13 mouse cellular contexts compared by ENCODE assay signal in the genomic region with DNA sequence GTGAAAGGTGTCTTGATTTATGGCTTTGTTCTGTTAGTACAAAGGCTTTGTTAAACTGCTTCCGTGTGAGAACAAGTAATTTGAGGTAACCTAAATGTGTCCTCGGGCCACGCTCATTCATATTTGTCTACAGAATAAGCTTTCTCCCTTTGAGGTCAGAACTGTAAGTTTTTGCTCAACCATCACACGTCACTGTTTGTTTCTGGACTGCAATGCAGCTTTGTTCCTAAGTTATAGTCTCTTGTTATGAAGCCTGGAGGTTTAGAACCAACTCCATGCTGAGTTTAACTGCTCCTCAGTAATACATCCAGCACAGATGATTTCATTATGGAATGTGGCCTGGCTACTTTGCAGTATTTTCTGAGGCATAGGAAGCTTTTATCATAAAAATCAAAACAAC.
A peak's percentile ranks its signal among the peaks of the same experiment; 100 is the strongest.
DNase-seq lines count a peak whose midpoint lies in the region; ATAC-seq lines count a peak whose summit lies in the region.
"Had no signal": no experiment of that assay in that cellular context is flagged by ENCODE, and none has a peak within 500 bp of the region (broad histone marks: within the 10 kb centered on the region; RNA-seq: fewer than 3 reads in every experiment).

No protein-coding gene starts in this region.

- no peaks in the 10 kb centered on the region for H3K36me3 ChIP-seq in hindbrain, embryonic 12.5 days
- H3K36me3 ChIP-seq in hindbrain, embryonic 16.5 days (ENCODE audit: control insufficient read depth, insufficient read depth, low read length) = no peaks in the 10 kb centered on the region
- H3K36me3 ChIP-seq in midbrain, embryonic 11.5 days (ENCODE audit: control insufficient read depth, insufficient read depth, low read length) = no peaks in the 10 kb centered on the region
- no peaks in the 10 kb centered on the region for H3K36me3 ChIP-seq in midbrain, embryonic 13.5 days
- H3K36me3 ChIP-seq in embryonic facial prominence, embryonic 15.5 days = no peaks in the 10 kb centered on the region
- H3K36me3 ChIP-seq in stomach, embryonic 14.5 days (ENCODE audit: control insufficient read depth, insufficient read depth, low read length) = no peaks in the 10 kb centered on the region
- H3K36me3 ChIP-seq: forebrain, embryonic 12.5 days; midbrain, embryonic 10.5 days had no signal

- H3K9ac ChIP-seq in hindbrain, embryonic 12.5 days = no peak overlapping the region
- H3K9ac ChIP-seq in hindbrain, embryonic 16.5 days (ENCODE audit: low read depth, low read length) = no peak overlapping the region
- no peak overlapping the region for H3K9ac ChIP-seq in midbrain, embryonic 11.5 days (ENCODE audit: low read length)
- no peak overlapping the region for H3K9ac ChIP-seq in midbrain, embryonic 13.5 days (replicated peaks)
- no peak overlapping the region for H3K9ac ChIP-seq in embryonic facial prominence, embryonic 15.5 days
- no peak overlapping the region for H3K9ac ChIP-seq in stomach, embryonic 14.5 days (replicated peaks; ENCODE audit: low read depth, low read length)

- peak; percentile 90 for DNase-seq in midbrain, embryonic 11.5 days (ENCODE audit: low spot score, missing footprints)
- no peak for DNase-seq in urinary bladder, postnatal 4 days (ENCODE audit: low spot score in 2 of 2)
- no peak for DNase-seq in ovary, postnatal 10 days (ENCODE audit: low spot score)
- DNase-seq: adrenal gland, postnatal 10 days; gastrocnemius, postnatal 14 days; right cerebral cortex, postnatal 25 days had no signal

- H3K4me1 ChIP-seq in hindbrain, embryonic 12.5 days = peaks cover 36% of the 10 kb centered on the region
- peaks cover 31% of the 10 kb centered on the region for H3K4me1 ChIP-seq in hindbrain, embryonic 16.5 days (ENCODE audit: control insufficient read depth, insufficient read depth, low read depth, low read length)
- peaks cover 6% of the 10 kb centered on the region; the same call in 1 of the 2 replicates for H3K4me1 ChIP-seq in midbrain, embryonic 11.5 days (ENCODE audit: control insufficient read depth, insufficient read depth, low read length)
- peaks cover 42% of the 10 kb centered on the region for H3K4me1 ChIP-seq in midbrain, embryonic 13.5 days (replicated peaks)
- peaks cover 61% of the 10 kb centered on the region for H3K4me1 ChIP-seq in embryonic facial prominence, embryonic 15.5 days
- H3K4me1 ChIP-seq in stomach, embryonic 14.5 days (ENCODE audit: control insufficient read depth, insufficient read depth, low read length) = peaks cover 34% of the 10 kb centered on the region

- no peak overlapping the region for H3K4me3 ChIP-seq in hindbrain, embryonic 12.5 days
- no peak overlapping the region for H3K4me3 ChIP-seq in hindbrain, embryonic 16.5 days (ENCODE audit: low read length)
- H3K4me3 ChIP-seq in midbrain, embryonic 11.5 days (ENCODE audit: low read depth, low read length) = no peak overlapping the region
- no peak overlapping the region for H3K4me3 ChIP-seq in midbrain, embryonic 13.5 days (replicated peaks)
- no peak overlapping the region for H3K4me3 ChIP-seq in embryonic facial prominence, embryonic 15.5 days (replicated peaks)
- H3K4me3 ChIP-seq in stomach, embryonic 14.5 days (ENCODE audit: low read depth, low read length) = no peak overlapping the region
- H3K4me3 ChIP-seq: forebrain, embryonic 12.5 days had no signal

- H3K9me3 ChIP-seq in hindbrain, embryonic 12.5 days (replicated peaks) = no peaks in the 10 kb centered on the region
- H3K9me3 ChIP-seq in hindbrain, embryonic 16.5 days (ENCODE audit: control insufficient read depth, low read length) = no peaks in the 10 kb centered on the region
- H3K9me3 ChIP-seq in midbrain, embryonic 11.5 days (ENCODE audit: control insufficient read depth, low read length) = no peaks in the 10 kb centered on the region
- H3K9me3 ChIP-seq in midbrain, embryonic 13.5 days = no peaks in the 10 kb centered on the region
- no peaks in the 10 kb centered on the region for H3K9me3 ChIP-seq in embryonic facial prominence, embryonic 15.5 days (replicated peaks)
- H3K9me3 ChIP-seq in stomach, embryonic 14.5 days (ENCODE audit: control insufficient read depth, low read depth, low read length) = no peaks in the 10 kb centered on the region
- H3K9me3 ChIP-seq: forebrain, embryonic 12.5 days; midbrain, embryonic 10.5 days had no signal

- peak overlapping the region; percentile 74; the same call in 1 of the 2 replicates for H3K27ac ChIP-seq in hindbrain, embryonic 12.5 days
- H3K27ac ChIP-seq in hindbrain, embryonic 16.5 days (ENCODE audit: low read depth, low read length) = no peak overlapping the region
- no peak overlapping the region for H3K27ac ChIP-seq in midbrain, embryonic 11.5 days (ENCODE audit: low read depth, low read length)
- H3K27ac ChIP-seq in midbrain, embryonic 13.5 days = no peak overlapping the region
- peak overlapping the region; percentile 90 for H3K27ac ChIP-seq in embryonic facial prominence, embryonic 15.5 days (replicated peaks)
- H3K27ac ChIP-seq in stomach, embryonic 14.5 days (ENCODE audit: low read length) = peak overlapping the region; percentile 84

- no peak for ATAC-seq in hindbrain, embryonic 12.5 days (ENCODE audit: low FRiP score)
- ATAC-seq in hindbrain, embryonic 16.5 days = no peak
- ATAC-seq in midbrain, embryonic 11.5 days (ENCODE audit: low FRiP score) = no peak
- no peak for ATAC-seq in midbrain, embryonic 13.5 days
- ATAC-seq in embryonic facial prominence, embryonic 15.5 days (ENCODE audit: insufficient number of reproducible peaks, low FRiP score, low TSS enrichment, low read depth) = no peak
- no peak for ATAC-seq in stomach, embryonic 14.5 days (ENCODE audit: insufficient number of reproducible peaks, insufficient read depth, low FRiP score, low read depth)

- WGBS in hindbrain, embryonic 12.5 days = 52% methylated on average over 4 of the region's 4 CpGs
- WGBS in hindbrain, embryonic 16.5 days = 59% methylated on average over 4 of the region's 4 CpGs
- WGBS in midbrain, embryonic 11.5 days = 60% methylated on average over 4 of the region's 4 CpGs
- 59% methylated on average over 4 of the region's 4 CpGs for WGBS in midbrain, embryonic 13.5 days
- WGBS in embryonic facial prominence, embryonic 15.5 days = 57% methylated on average over 4 of the region's 4 CpGs
- 34% methylated on average over 4 of the region's 4 CpGs for WGBS in stomach, embryonic 14.5 days

- H3K27me3 ChIP-seq in hindbrain, embryonic 12.5 days = no peaks in the 10 kb centered on the region
- H3K27me3 ChIP-seq in hindbrain, embryonic 16.5 days (replicated peaks; ENCODE audit: control insufficient read depth, insufficient read depth, low read length) = no peaks in the 10 kb centered on the region
- H3K27me3 ChIP-seq in midbrain, embryonic 11.5 days (ENCODE audit: control insufficient read depth, insufficient read depth, low read length) = peaks cover 18% of the 10 kb centered on the region
- peaks cover 35% of the 10 kb centered on the region for H3K27me3 ChIP-seq in midbrain, embryonic 13.5 days
- H3K27me3 ChIP-seq in embryonic facial prominence, embryonic 15.5 days = no peaks in the 10 kb centered on the region
- H3K27me3 ChIP-seq in stomach, embryonic 14.5 days (ENCODE audit: control insufficient read depth, insufficient read depth, low read length) = no peaks in the 10 kb centered on the region

- H3K4me2 ChIP-seq in hindbrain, embryonic 12.5 days (replicated peaks) = no peak overlapping the region
- no peak overlapping the region for H3K4me2 ChIP-seq in hindbrain, embryonic 16.5 days (ENCODE audit: low read length)
- no peak overlapping the region for H3K4me2 ChIP-seq in midbrain, embryonic 11.5 days
- no peak overlapping the region for H3K4me2 ChIP-seq in midbrain, embryonic 13.5 days (replicated peaks)
- no peak overlapping the region for H3K4me2 ChIP-seq in embryonic facial prominence, embryonic 15.5 days (replicated peaks)
- peak overlapping the region; percentile 27 for H3K4me2 ChIP-seq in stomach, embryonic 14.5 days (replicated peaks; ENCODE audit: low read depth, low read length)

Comparison
In these comparisons a context has a peak if more than half of its experiments do, and no peak if none do; other contexts are left out.
1. H3K27ac ChIP-seq: peak in hindbrain, embryonic 12.5 days (single experiment), embryonic facial prominence, embryonic 15.5 days (single experiment) and stomach, embryonic 14.5 days (single experiment); none in hindbrain, embryonic 16.5 days (single experiment), midbrain, embryonic 11.5 days (single experiment) and midbrain, embryonic 13.5 days (single experiment).